Mouse (Mus musculus) heart, embryonic 13.5 days (tissue): ENCODE measurements around the gene Slc48a1. TPM values are rescaled to one million over a fixed set of nuclear protein-coding genes. Genes with fewer than 3 reads are reported as not detected.
A peak's percentile ranks its signal among the peaks of the same experiment; 100 is the strongest.

ENCODE experiments used
- ATAC-seq: fragments of 200-750 bp; cut with Nextera tagmentation; 2 replicates; pipeline ENCODE4 v1.8.0; 2017; ENCODE audit warnings: moderate TSS enrichment; ENCODE audit not compliant: insufficient number of reproducible peaks, low FRiP score, low TSS enrichment; ENCODE audit errors: extremely low read depth
- H3K27ac ChIP-seq: fragments of 300-500 bp; sonication (generic); replicated peaks from 2 replicates; pipeline ENCODE4 v1.5.1; 2015; ENCODE audit warnings: moderate library complexity, mild to moderate bottlenecking, inconsistent platforms
- H3K27me3 ChIP-seq: fragments of 300-500 bp; sonication (generic); replicated peaks from 2 replicates; pipeline ENCODE4 v1.6.1; 2015; ENCODE audit warnings: mild to moderate bottlenecking, inconsistent platforms
- H3K36me3 ChIP-seq: fragments of 300-500 bp; sonication (generic); 2 replicates; pipeline ENCODE4 v1.6.1; 2015; ENCODE audit warnings: mild to moderate bottlenecking, inconsistent platforms
- H3K4me1 ChIP-seq: fragments of 300-500 bp; sonication (generic); 2 replicates; pipeline ENCODE4 v1.6.1; 2015; ENCODE audit warnings: inconsistent platforms
- H3K4me2 ChIP-seq: fragments of 300-500 bp; sonication (generic); 2 replicates; pipeline ENCODE4 v1.6.1; 2015; ENCODE audit warnings: inconsistent platforms, mild to moderate bottlenecking, moderate library complexity
- H3K4me3 ChIP-seq: fragments of 300-500 bp; sonication (generic); 2 replicates; pipeline ENCODE4 v1.5.1; 2015; ENCODE audit warnings: moderate library complexity, mild to moderate bottlenecking, inconsistent platforms
- H3K9ac ChIP-seq: fragments of 300-500 bp; sonication (generic); 2 replicates; pipeline ENCODE4 v1.6.1; 2015; ENCODE audit warnings: inconsistent platforms, mild to moderate bottlenecking, moderate library complexity
- H3K9me3 ChIP-seq: fragments of 300-500 bp; sonication (generic); 2 replicates; pipeline ENCODE4 v1.6.1; 2016; ENCODE audit warnings: inconsistent platforms
- WGBS: fragments of 180-500 bp; shearing (Covaris S2); methylation state at CpG from one replicate; pipeline ENCODE4 v1.1.7; 2015; ENCODE audit warnings: mixed read lengths; 5-methylcytosine and 5-hydroxymethylcytosine counted together
- polyA plus RNA-seq: library from polyadenylated mRNA; unstranded; fragments of >200 nt; fragmentation: Nextera tagmentation; extraction: Ambion mirVana; gene quantifications from 2 replicates; pipeline ENCODE4 v1.2.1, GENCODE M21; 2015

Slc48a1 gene
- polyA plus RNA-seq, 1 experiment from 2014 or later: 70.2 TPM

DNA sequence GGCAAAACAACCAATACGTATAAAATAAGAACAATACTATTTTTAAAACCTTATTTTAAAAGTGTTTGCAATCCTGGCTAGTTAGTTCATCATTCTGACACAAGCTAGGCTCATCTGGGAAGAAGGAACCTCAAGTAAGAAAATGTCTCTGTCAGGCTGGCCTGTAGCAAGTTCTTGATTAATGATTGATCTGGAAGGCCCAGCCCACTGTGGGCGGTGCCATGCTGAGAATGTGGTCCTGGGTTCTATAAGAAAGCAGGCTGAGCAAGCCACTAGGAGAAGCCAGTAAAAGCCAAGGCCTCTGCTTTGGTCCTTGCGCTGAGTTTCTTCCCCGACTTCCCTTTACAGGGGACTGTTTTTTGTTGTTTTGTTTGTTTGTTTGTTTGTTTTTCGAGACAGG, 25.8 kb upstream of the Slc48a1 start:
- Histone ChIP-seq H3K4me2 (no peak overlapping the region), H3K27me3 (no peaks in the 10 kb centered on the region), H3K4me1 (peaks cover 66% of the 10 kb centered on the region), H3K36me3 (peaks cover 53% of the 10 kb centered on the region), H3K4me3 (no peak overlapping the region), H3K27ac (no peak overlapping the region), H3K9me3 (no peaks in the 10 kb centered on the region), H3K9ac (no peak overlapping the region)
- 88% methylated on average over 5 of the region's 5 CpGs for WGBS
- no peak for ATAC-seq

- Histone ChIP-seq H3K27ac (peak overlapping the region; percentile 21; the same call in 1 of the 2 replicates), H3K36me3 (peaks cover 59% of the 10 kb centered on the region), H3K9ac (peak overlapping the region; percentile 33)
Observed at GRCm38 (mm10) chr15:97754476-97754875, 23.8 kb upstream of the Slc48a1 start.

DNA sequence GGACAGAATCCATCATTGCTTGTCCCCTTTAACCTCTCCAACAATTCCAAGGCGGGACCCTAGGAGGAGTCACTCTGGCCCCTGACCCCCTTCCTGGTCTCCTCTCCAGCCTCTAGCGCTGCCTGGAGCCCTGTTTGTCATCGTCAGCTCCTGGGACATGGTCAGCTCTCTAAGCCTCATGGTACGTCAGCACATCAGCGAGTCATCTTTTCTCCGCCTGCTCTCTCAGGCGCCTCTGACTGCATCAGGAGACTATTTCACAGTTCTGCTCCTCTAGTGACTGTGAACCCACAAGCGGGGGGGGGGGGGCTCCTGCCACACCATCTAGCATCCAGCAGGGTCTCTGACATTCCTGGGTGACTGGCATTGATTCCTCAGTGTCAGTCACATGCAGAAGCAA, 23.0 kb upstream of the Slc48a1 start:
- ATAC-seq: no peak
- Histone ChIP-seq H3K4me3 (no peak overlapping the region), H3K36me3 (peaks cover 67% of the 10 kb centered on the region), H3K27ac (peak overlapping the region; percentile 21; the same call in 1 of the 2 replicates), H3K9me3 (no peaks in the 10 kb centered on the region), H3K4me2 (no peak overlapping the region), H3K4me1 (peaks cover 37% of the 10 kb centered on the region), H3K9ac (peak overlapping the region; percentile 33; the same call in 1 of the 2 replicates), H3K27me3 (no peaks in the 10 kb centered on the region; the same call in 1 of the 2 replicates)
- 29% methylated on average over 8 of the region's 8 CpGs for WGBS

More at GRCm38 (mm10) chr15:97754476-97754875, 23.8 kb upstream of the Slc48a1 start:
- Histone ChIP-seq H3K9me3 (no peaks in the 10 kb centered on the region), H3K4me3 (no peak overlapping the region), H3K27me3 (no peaks in the 10 kb centered on the region), H3K4me2 (no peak overlapping the region), H3K4me1 (peaks cover 46% of the 10 kb centered on the region)
- 23% methylated on average over 6 of the region's 6 CpGs for WGBS
- ATAC-seq: no peak

- Histone ChIP-seq H3K27ac (no peak overlapping the region), H3K9ac (no peak overlapping the region), H3K36me3 (peaks cover 55% of the 10 kb centered on the region), H3K4me3 (no peak overlapping the region), H3K9me3 (no peaks in the 10 kb centered on the region), H3K27me3 (peaks cover 5% of the 10 kb centered on the region; the same call in 1 of the 2 replicates), H3K4me2 (no peak overlapping the region), H3K4me1 (peaks cover 26% of the 10 kb centered on the region)
- WGBS: 82% methylated on average over 9 of the region's 9 CpGs
- ATAC-seq: no peak
Observed at GRCm38 (mm10) chr15:97760006-97760405, 18.3 kb upstream of the Slc48a1 start.

DNA sequence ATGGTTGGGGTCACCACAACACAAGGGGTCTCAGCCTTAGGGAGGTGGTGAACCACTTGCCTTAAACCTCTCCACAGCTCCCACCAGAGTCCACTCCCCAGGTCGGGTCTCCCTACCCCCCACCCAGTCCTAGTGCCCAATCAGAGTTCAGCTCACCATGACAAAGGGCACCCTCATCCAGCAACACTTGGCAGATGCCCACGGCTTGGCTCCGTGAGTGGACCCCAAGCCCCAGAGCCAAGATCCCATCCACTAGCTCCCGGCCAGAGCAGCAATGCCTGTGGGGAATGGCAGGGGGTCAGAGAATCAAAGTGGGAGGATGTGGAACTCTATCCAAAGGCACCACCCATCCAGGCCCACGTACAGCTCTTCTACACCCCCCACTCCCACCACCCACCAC, 17.4 kb upstream of the Slc48a1 start:
- peaks cover 8% of the 10 kb centered on the region; the same call in 1 of the 2 replicates for H3K27me3 ChIP-seq
- 0 out of 2 replicates have a peak overlapping the region, but pooled peaks have one; percentile 21 for H3K9ac ChIP-seq
- H3K27ac ChIP-seq: no peak overlapping the region
- peaks cover 26% of the 10 kb centered on the region for H3K4me1 ChIP-seq
- no peak overlapping the region for H3K4me2 ChIP-seq
- H3K36me3 ChIP-seq: peaks cover 54% of the 10 kb centered on the region
- no peaks in the 10 kb centered on the region for H3K9me3 ChIP-seq
- no peak overlapping the region for H3K4me3 ChIP-seq
- WGBS: 63% methylated on average over 5 of the region's 5 CpGs
- no peak for ATAC-seq

- ATAC-seq: no peak
- Histone ChIP-seq H3K36me3 (peaks cover 49% of the 10 kb centered on the region), H3K27ac (no peak overlapping the region), H3K4me1 (peaks cover 30% of the 10 kb centered on the region), H3K9me3 (no peaks in the 10 kb centered on the region), H3K27me3 (peaks cover 12% of the 10 kb centered on the region; the same call in 1 of the 2 replicates), H3K4me3 (no peak overlapping the region), H3K4me2 (no peak overlapping the region), H3K9ac (0 out of 2 replicates have a peak overlapping the region, but pooled peaks have one; percentile 21)
- WGBS: 44% methylated on average over 13 of the region's 13 CpGs
Observed at GRCm38 (mm10) chr15:97761438-97761837, 16.9 kb upstream of the Slc48a1 start.

DNA sequence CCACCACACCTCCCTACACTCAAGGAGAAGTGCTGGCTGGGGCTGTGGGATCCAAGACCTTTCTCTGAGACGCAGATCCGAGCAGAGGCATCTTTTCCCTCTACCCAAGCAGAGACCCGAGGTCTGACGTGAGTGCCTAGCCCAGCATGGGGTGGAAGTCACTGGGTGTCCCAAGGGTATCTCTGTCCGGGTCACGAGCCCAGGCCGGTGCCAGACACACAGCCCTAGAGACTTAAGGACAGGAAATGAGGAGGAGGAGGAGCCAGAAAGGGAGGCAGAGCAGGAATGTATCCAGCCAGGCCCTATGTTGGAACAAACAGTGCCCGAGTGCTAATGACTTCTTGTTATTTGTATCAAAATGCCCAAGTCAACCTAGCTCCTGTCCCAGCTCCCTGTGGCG, 15.6 kb upstream of the Slc48a1 start:
- Histone ChIP-seq H3K4me1 (peaks cover 42% of the 10 kb centered on the region), H3K9me3 (no peaks in the 10 kb centered on the region), H3K4me3 (no peak overlapping the region), H3K4me2 (no peak overlapping the region), H3K36me3 (peaks cover 37% of the 10 kb centered on the region), H3K27ac (no peak overlapping the region), H3K27me3 (peaks cover 19% of the 10 kb centered on the region), H3K9ac (no peak overlapping the region)
- 51% methylated on average over 9 of the region's 9 CpGs for WGBS
- no peak for ATAC-seq

DNA sequence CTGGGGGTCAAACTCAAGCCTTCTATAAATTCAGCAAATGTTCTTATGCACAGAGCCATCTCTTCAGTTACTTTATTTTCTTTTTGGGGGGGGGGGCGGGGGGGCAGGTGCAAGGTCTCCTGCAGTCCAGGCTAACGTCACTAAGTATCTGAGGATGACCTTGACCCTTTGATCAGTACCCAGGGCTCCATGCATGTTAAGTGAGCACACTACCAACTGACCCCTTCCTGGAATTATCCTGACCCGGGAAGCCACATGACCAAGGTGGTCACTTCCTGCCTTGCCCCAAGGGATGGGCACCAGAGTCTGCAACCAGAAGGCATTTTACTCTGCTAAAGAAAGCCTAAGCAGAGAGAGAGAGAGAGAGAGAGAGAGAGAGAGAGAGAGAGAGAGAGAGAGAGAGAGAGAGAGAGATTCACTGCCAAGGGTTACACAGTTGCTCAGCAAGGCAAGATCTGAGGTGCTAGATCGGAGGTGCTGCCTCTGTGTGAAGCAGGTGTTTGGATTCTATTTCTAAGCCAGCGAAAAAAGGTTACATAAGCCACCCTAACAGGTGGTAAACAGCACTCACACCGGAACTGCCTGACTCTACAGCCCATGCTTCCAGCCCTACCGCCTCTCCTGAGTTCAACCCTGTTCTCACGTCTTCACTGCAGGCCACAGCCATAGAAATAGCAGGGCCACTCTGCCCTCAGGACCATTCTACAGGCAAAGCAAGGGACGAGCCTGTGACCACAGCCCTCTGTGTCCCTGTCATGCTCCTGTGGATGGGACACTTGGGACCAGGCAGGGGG, 14.9 kb upstream of the Slc48a1 start:
- Histone ChIP-seq H3K9me3 (no peaks in the 10 kb centered on the region), H3K27me3 (peaks cover 19% of the 10 kb centered on the region), H3K4me1 (peaks cover 45% of the 10 kb centered on the region), H3K9ac (0 out of 2 replicates have a peak overlapping the region, but pooled peaks have one; percentile 19), H3K4me2 (no peak overlapping the region), H3K36me3 (peaks cover 30% of the 10 kb centered on the region), H3K27ac (no peak overlapping the region), H3K4me3 (no peak overlapping the region)
- 58% methylated on average over 9 of the region's 9 CpGs for WGBS
- no peak for ATAC-seq

GRCm38 (mm10) chr15:97764532-97764931, 13.8 kb upstream of the Slc48a1 start:
- WGBS: 71% methylated on average over 2 of the region's 2 CpGs
- H3K4me2 ChIP-seq: no peak overlapping the region
- no peak overlapping the region for H3K4me3 ChIP-seq
- H3K9me3 ChIP-seq: no peaks in the 10 kb centered on the region
- no peak overlapping the region for H3K9ac ChIP-seq
- no peak overlapping the region for H3K27ac ChIP-seq
- H3K4me1 ChIP-seq: peaks cover 53% of the 10 kb centered on the region
- peaks cover 19% of the 10 kb centered on the region for H3K36me3 ChIP-seq
- H3K27me3 ChIP-seq: peaks cover 24% of the 10 kb centered on the region
- no peak for ATAC-seq

GRCm38 (mm10) chr15:97765090-97765794, 13.1 kb upstream of the Slc48a1 start:
- H3K9ac ChIP-seq: peak overlapping the region; percentile 81
- ATAC-seq: no peak
- no peak overlapping the region; the same call in 1 of the 2 replicates for H3K27ac ChIP-seq
- peaks cover 54% of the 10 kb centered on the region for H3K4me1 ChIP-seq
- no peaks in the 10 kb centered on the region for H3K9me3 ChIP-seq
- peak overlapping the region; percentile 87 for H3K4me2 ChIP-seq
- H3K27me3 ChIP-seq: peaks cover 30% of the 10 kb centered on the region
- 36% methylated on average over 13 of the region's 13 CpGs for WGBS
- H3K36me3 ChIP-seq: peaks cover 12% of the 10 kb centered on the region
- peak overlapping the region; percentile 58 for H3K4me3 ChIP-seq

DNA sequence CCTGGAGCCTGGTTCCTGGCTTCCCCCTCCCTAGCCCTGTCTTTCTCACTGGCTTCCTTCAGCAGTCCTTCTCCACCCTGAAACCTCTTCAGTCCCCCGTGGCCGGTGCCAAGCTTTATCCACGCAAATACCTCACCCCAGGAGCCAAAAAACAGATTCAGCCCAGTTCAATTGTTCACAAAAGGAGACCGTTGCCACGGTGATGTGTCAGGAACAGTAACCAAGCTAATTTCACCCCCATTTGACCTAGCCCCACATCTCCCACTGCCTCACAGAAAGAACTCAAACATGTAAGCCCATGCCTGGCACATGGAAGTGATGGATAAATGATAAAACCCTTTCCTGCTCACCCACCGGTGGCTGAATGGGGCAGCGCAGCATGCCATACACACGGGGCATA, 12.1 kb upstream of the Slc48a1 start:
- Histone ChIP-seq H3K27ac (peak overlapping the region; percentile 82), H3K4me1 (peaks cover 54% of the 10 kb centered on the region), H3K9me3 (no peaks in the 10 kb centered on the region), H3K9ac (peak overlapping the region; percentile 81), H3K36me3 (0 out of 2 replicates have a peak, but pooled peaks cover 4% of the 10 kb centered on the region), H3K4me3 (peak overlapping the region; percentile 58), H3K27me3 (peaks cover 30% of the 10 kb centered on the region), H3K4me2 (peak overlapping the region; percentile 87)
- WGBS: 26% methylated on average over 8 of the region's 8 CpGs
- no peak for ATAC-seq
